Mouse (Mus musculus) erythroid progenitor cell, adult 5-6 weeks (primary cell): ENCODE measurements around the gene Snx21. TPM values are rescaled to one million over a fixed set of nuclear protein-coding genes. Genes with fewer than 3 reads are reported as not detected.
A peak's percentile ranks its signal among the peaks of the same experiment; 100 is the strongest.
"Not testable (repeated sequence)": the region's sequence is repeated elsewhere in the genome, so short reads cannot be mapped to it uniquely, and the experiment has no call there.

Experiments
- ATAC-seq: replicated peaks from 2 replicates; pipeline ENCODE4 v1.8.0; 2016; ENCODE audit warnings: moderate number of reproducible peaks, mild to moderate bottlenecking, moderate TSS enrichment, inconsistent platforms; ENCODE audit not compliant: poor library complexity, low FRiP score, severe bottlenecking
- total RNA-seq, 2 experiments: library from RNA; stranded (forward) in 1 of 2; stranded (reverse) in 1 of 2; fragments of 150-400 nt in 1 of 2; fragments of 186-747, 209-891 nt in 1 of 2; gene quantifications; 2 replicates each; pipeline versions ENCODE4 v1.2.3 to v1.2.4; 2015 to 2017; ENCODE audit warnings: low replicate concordance in 2 of 2

Snx21 gene
- total RNA-seq, 2 experiments from 2014 or later: not detected

- no peak for ATAC-seq
Measured at GRCm38 (mm10) chr2:164791841-164792261, 6.2 kb downstream of the Snx21 start.

GRCm38 (mm10) chr2:164792400-164793190, 7.0 kb downstream of the Snx21 start:
- no peak for ATAC-seq

GRCm38 (mm10) chr2:164793236-164793635, 7.6 kb downstream of the Snx21 start:
- peak; percentile 67 for ATAC-seq

- no peak for ATAC-seq
Measured at GRCm38 (mm10) chr2:164793772-164794171, 8.1 kb downstream of the Snx21 start.

DNA sequence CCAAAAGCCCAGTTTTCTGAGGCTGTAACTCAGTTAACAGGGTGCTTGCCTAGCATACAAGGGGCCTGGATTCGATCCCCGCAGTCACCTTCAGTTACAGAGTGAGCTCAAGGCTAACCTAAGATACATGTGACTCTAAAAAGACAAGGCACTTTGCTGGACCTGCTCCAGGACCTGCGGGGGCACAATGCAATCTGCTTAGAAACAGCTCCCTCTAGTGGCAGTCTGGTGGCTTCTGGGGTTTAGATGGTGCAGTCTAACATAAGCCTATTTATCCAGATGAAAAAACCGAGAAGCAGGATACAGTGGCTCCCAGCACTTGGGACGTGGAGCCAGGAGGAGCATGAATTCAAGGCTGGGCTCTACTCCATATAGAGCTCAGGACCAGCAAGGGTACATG, 8.7 kb downstream of the Snx21 start:
- peak; percentile 81 for ATAC-seq

DNA sequence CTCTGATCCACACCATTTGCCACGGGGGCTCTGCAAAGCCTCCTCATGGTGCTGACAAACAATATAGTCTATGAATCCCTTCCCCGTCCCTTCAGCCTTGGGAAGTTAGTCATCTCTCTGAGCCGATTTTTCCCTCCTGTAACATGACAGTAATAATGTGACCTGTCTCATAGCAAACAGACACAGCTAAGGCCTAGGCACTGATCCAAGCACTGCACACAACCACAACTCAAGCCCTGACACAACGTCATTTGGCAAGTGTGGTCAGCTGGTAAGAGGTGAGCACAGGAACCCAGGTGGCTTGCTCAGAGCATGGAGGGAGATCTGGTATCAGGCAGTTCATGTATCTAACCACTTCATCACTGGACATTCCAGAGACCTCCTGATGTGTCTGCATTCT, 10.2 kb downstream of the Snx21 start:
- ATAC-seq: no peak

DNA sequence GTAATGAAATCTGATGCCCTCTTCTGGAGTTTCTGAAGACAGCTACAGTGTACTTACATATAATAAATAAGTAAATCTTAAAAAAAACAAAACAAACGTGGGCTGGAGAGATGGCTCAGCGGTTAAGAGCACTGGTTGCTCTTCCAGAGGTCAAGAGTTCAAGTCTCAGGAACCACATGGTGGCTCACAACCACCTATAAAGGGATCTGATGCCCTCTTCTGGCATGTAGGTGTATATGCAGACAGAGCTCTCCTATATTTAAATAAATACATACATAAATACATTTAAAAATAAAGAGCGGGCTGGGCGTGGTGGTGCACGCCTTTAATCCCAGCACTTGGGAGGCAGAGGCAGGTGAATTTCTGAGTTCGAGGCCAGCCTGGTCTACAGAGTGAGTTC, 12.9 kb downstream of the Snx21 start:
- not testable (repeated sequence) for ATAC-seq

DNA sequence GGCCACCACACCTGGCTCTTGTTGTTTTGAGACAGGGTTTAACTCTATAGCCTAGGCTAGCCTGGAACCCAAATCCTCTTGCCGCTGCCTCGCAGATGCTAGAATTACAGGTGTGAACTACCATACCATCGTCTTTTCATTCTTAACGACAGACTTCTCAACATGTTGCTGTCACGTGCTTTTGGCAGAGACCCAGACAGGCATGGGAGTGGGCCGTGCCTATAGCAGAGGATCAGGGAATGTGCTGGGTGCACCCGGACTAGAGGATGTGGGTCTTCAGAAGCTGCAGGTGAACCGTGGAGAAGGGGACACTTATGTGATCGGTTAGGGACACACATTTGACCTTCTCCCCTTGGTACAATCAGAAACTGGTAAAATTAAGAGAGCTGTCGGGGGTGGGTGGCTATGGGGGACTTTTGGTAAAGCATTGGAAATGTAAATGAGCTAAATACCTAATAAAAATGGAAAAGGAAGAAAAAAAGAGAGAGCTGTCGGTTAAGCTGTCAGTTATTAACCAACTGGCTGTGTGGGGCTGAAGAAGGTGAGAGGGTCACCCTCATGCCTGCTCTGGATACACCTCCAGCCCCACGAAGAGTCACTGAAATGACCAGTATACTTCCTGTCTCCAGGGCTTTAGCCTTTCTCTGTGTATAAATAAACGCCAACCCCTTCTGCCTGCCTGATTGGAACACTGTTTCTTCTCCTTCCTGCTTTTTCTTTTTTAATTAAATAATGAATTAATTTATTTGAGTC, 14.8 kb downstream of the Snx21 start:
- ATAC-seq: no peak

DNA sequence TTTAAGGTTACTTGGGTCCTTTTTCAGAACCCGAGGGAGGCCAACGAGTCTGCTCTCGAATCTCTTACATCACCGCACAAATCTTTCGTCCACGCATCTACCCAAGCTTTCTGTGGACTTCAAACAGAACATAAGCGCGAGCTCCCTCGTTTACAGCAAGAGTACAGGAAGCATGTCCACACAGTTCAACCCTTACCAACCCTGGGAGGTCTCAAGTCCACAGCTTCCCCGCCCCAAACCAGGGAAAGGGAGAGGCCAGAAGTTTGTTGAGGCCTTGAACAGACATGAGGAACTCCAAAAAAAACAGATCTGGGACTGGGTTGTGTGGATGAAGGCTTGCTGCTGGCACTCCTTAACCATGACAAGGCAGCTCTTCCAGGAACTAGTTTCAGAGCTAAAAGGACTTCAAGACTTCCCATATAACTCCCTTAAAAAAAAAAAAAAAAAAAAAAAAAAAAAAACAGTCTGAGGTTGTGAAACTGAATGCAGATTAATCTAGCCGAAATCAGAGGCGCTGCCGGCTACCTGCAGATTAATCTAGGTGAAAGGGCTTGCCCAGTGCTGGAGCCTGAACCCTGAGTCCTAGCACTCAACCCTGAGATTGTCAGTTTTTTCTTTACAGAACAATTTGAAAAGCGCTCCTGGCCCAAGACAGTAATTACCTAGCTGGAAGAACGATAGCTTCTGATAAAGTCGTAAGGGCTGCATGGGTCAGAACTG, 17.7 kb downstream of the Snx21 start:
- ATAC-seq: no peak

DNA sequence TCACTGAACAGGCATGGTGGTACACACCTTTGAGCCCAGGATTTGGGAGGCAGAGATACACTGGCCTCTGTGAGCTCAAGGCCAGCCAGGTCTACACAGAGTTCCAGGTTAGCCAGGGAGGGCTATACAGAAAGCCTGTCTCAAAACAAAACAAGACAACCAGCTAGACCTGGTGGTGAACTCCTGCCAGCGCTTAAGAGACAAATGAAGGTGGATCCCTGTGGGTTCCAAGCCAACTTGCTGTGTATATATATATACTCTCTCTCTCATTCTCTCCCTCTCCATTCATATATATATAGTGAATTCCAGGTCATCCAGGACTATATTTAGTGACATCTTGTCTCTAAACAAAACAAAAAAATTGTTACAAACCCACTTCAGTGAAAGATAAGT, 18.3 kb downstream of the Snx21 start:
- no peak for ATAC-seq

DNA sequence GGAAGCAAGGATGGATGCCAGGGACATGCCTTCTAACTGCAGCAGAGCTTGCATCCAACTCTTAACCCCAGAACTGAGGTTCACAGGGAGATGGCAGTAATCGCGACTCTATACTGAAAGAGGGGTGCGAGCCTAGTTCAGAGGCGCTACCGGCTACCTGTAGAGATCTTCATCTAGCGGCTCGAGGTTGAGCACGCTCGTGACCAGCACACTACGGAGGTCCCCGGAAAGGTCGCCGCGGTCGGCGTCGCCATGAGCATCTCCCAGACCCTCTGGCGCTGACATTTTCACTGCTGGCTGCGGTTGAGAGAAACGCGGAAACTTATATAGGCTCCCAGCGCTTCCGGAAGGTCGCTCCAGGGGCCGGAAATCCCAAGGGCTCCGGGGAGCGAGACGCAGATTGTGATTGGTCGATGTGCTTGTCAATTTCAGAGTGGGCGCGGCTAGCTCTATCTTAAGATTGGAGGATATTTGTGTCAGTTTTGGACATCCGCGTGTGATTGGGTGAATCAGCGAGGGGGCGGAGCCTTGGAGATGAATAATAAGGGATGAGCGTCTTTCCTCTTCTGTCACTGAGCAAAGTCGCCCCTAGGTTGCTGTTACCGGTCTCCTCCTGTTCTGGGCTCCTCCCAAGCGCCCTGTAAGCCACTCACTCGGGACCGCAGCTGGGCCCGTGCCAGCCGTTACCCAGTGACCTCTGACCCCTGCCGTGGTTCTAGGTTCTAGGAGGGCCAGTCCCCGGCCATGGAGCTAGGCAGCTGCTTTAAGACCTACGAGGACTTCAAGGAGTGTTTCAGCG, 19.1 kb downstream of the Snx21 start, which contains the start of the genes Acot8 and Zswim3:
TSS of gene Acot8 (minus strand) at position 350 of the 799 bp plus-strand sequence.
TSS of gene Zswim3 (plus strand) at position 566 of the 799 bp plus-strand sequence.
- peak; percentile 91 for ATAC-seq

DNA sequence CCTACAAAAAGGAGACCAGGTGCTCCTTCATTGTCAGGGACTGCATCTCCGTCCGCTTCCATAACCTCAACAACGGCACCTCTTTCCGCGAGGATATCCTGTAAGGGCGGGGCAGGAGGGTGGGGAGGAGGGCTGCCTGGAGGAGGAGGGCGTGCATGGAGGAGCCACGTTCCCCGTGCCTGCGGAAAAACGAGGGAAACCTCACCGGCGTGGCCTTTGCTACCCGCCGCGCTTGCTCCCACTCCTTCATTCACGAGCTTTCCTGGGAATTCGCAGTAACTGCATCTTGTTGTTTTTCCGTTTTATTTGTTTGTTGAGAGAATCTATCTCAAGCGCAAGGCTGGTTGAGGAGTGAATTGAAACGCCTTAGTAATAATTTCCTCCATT, 19.7 kb downstream of the Snx21 start:
- peak; percentile 80 for ATAC-seq

GRCm38 (mm10) chr2:164806614-164807013, 21.0 kb downstream of the Snx21 start:
- ATAC-seq: no peak

DNA sequence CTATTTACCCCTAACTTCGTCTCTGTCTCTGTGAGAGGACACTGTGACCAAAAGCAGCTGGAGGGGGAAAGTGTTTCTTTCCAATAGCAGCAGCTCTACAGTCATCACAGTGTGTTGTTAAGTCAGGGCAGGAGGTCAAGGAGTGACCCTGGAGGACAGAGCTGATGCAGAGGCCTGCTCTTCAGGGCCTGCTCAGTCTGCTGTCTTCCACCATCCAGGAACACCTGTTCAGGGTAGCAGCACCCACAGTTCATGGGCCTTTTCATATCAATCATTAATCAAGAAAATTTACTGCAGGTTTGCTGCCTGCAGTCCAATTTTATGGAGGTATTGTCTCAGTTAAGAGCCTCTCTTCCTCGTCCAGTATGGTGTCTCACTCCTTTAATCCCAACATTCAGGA, 27.9 kb downstream of the Snx21 start:
- ATAC-seq: no peak

GRCm38 (mm10) chr2:164815348-164815747, 29.7 kb downstream of the Snx21 start:
- peak; percentile 61 for ATAC-seq

DNA sequence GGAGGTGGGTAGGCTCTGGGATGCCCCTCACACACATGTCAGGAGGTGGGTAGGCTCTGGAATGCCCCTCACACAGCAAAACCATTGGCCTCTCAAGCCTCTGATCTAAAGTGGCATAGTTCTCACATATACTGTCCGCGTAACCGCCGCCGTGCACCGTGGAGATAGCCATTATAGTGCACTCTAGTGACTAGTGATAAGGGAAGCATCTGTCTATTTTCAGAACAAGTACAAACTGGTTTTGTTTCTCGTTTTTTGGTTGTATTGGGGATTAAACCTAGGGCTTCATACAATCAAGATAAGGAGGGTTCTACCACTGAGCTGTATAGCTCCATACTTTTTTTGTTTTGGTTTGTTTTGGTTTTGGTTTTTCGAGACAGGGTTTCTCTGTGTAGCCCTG, 30.2 kb downstream of the Snx21 start:
- peak; percentile 76 for ATAC-seq

- no peak for ATAC-seq
Measured at GRCm38 (mm10) chr2:164817206-164817605, 31.6 kb downstream of the Snx21 start.

- no peak for ATAC-seq
Measured at GRCm38 (mm10) chr2:164817703-164818102, 32.1 kb downstream of the Snx21 start.

DNA sequence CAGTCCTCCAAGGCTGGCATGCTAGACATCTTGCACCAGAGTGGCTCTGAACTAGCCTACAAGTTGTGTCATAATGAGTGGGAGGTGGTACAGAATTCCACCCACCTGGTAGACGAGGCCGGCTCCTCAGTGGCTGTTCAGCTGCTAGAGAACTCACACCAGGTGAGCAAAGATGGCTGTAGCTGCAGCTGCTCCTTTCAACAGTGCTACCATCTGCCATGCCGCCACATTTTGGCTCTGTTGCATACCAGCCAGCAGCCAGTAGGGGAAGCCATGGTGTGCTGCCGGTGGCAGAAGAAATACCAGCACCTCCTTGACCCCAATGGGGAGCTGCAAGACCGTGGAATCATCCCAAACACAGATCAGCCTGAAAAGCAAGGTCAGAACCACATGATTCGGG, 35.4 kb downstream of the Snx21 start:
- no peak for ATAC-seq
